Mouse (Mus musculus) MEL (cell line): ENCODE measurements at regions not wholly inside any gene's neighbourhood (a gene's known extent, or its start where the extent isn't known, plus 50 kb on each side); places are given as distances from the start of the nearest gene placed in this dataset.

Experiments
- BHLHE40 ChIP-seq: IDR thresholded peaks from 2 replicates; pipeline ENCODE4 v1.6.1; 2012; ENCODE audit warnings: low read depth, mild to moderate bottlenecking, inconsistent platforms, low read length, improper control_type of control experiment, borderline replicate concordance
- CTCF ChIP-seq, 3 experiments: IDR thresholded peaks in 2 of 3; conservative IDR thresholded peaks in 1 of 3; 2 replicates each; pipeline ENCODE4 v1.5.1; 2011 to 2012; ENCODE audit warnings: low read length in 3 of 3, low read depth in 2 of 3, mild to moderate bottlenecking in 2 of 3, improper control_type of control experiment in 1 of 3, inconsistent platforms in 1 of 3, mixed read lengths in 1 of 3, moderate library complexity in 1 of 3; ENCODE audit not compliant: control insufficient read depth in 1 of 3, insufficient read depth in 1 of 3, poor library complexity in 1 of 3, severe bottlenecking in 1 of 3
- ELF1 ChIP-seq: IDR thresholded peaks from 2 replicates; pipeline ENCODE4 v1.6.1; 2014; ENCODE audit warnings: low read depth, mild to moderate bottlenecking, inconsistent platforms, low read length, improper control_type of control experiment, moderate library complexity
- EP300 ChIP-seq, 2 experiments: IDR thresholded peaks; 2 replicates each; pipeline ENCODE4 v1.6.1; 2011; ENCODE audit warnings: improper control_type of control experiment in 2 of 2, low read length in 2 of 2, low read depth in 1 of 2, mild to moderate bottlenecking in 1 of 2
- MAZ ChIP-seq: IDR thresholded peaks from 2 replicates; pipeline ENCODE4 v1.6.1; 2012; ENCODE audit warnings: low read depth, mild to moderate bottlenecking, inconsistent platforms, low read length, improper control_type of control experiment
- MXI1 ChIP-seq: IDR thresholded peaks from 2 replicates; pipeline ENCODE4 v1.6.1; 2011; ENCODE audit warnings: mild to moderate bottlenecking, low read depth, low read length, improper control_type of control experiment
- POLR2A ChIP-seq, 2 experiments: IDR thresholded peaks; 2 replicates each; pipeline ENCODE4 v1.6.1; 2011 to 2012; ENCODE audit warnings: low read length in 2 of 2, mild to moderate bottlenecking in 2 of 2, control low read depth in 1 of 2, improper control_type of control experiment in 1 of 2, low read depth in 1 of 2, moderate library complexity in 1 of 2; ENCODE audit not compliant: control insufficient read depth in 1 of 2, insufficient read depth in 1 of 2, poor library complexity in 1 of 2
- RAD21 ChIP-seq: IDR thresholded peaks from 2 replicates; pipeline ENCODE4 v1.6.1; 2011; ENCODE audit warnings: mild to moderate bottlenecking, low read depth, low read length, improper control_type of control experiment
- SIN3A ChIP-seq: IDR thresholded peaks from 2 replicates; pipeline ENCODE4 v1.6.1; 2012; ENCODE audit warnings: low read length, improper control_type of control experiment, inconsistent platforms
- TBP ChIP-seq: IDR thresholded peaks from 2 replicates; pipeline ENCODE4 v1.8.0; 2011; ENCODE audit warnings: low read depth, low read length, improper control_type of control experiment
- TCF12 ChIP-seq: IDR thresholded peaks from 2 replicates; pipeline ENCODE4 v1.6.1; 2014; ENCODE audit warnings: low read depth, mild to moderate bottlenecking, inconsistent platforms, low read length, improper control_type of control experiment, moderate library complexity
- USF1 ChIP-seq: IDR thresholded peaks from 2 replicates; pipeline ENCODE4 v1.6.1; 2014; ENCODE audit warnings: low read depth, mild to moderate bottlenecking, inconsistent platforms, low read length, improper control_type of control experiment, moderate library complexity
- ZC3H11A ChIP-seq: IDR thresholded peaks from 2 replicates; pipeline ENCODE4 v1.6.1; 2012; ENCODE audit warnings: low read depth, mild to moderate bottlenecking, inconsistent platforms, low read length, improper control_type of control experiment
- ZKSCAN1 ChIP-seq: IDR thresholded peaks from 2 replicates; pipeline ENCODE4 v1.6.1; 2012; ENCODE audit warnings: low read depth, mild to moderate bottlenecking, inconsistent platforms, low read length, improper control_type of control experiment, moderate library complexity

DNA sequence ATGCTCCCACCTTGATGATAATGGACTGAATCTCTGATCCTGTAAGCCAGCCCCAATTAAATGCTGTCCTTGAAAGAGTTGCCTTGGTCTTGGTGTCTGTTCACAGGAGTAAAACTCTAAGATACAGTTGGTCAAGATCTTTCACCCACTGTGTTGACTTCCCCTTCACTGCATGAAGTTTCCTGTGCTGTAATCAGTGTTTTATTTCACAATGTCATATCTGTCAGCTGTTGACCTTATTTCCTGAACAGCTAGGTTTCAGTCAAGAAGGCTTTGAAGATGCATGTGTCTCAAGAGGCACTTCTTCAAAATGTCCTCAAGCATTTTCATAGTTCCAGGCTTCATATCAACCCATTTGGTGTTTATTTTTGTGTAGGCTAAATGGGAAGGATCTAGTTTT is 597.3 kb upstream of the Fam92a start:
- TF ChIP-seq CTCF (IDR thresholded peaks at IDR 0.05 in 2 of 3, conservative IDR thresholded peaks at IDR 0.05 in 1 of 3; ENCODE audit: control insufficient read depth in 1 of 3, insufficient read depth in 1 of 3, low read depth in 2 of 3, low read length in 3 of 3, poor library complexity in 1 of 3, severe bottlenecking in 1 of 3) (no peak), POLR2A (IDR thresholded peaks at IDR 0.05; ENCODE audit: control insufficient read depth in 1 of 2, insufficient read depth in 1 of 2, low read depth in 1 of 2, low read length in 2 of 2, poor library complexity in 1 of 2) (no peak), EP300 (IDR thresholded peaks at IDR 0.05; ENCODE audit: low read depth in 1 of 2, low read length in 2 of 2) (no peak), ZC3H11A (no peak), USF1 (no peak), TCF12 (no peak), SIN3A (no peak), ZKSCAN1 (no peak), MXI1 (no peak), RAD21 (no peak), TBP (no peak), ELF1 (no peak), BHLHE40 (no peak), MAZ (no peak)
